Mouse (Mus musculus): ENCODE results near the gene Armc9. TPM values are rescaled to one million over a fixed set of nuclear protein-coding genes. Genes with fewer than 3 reads are reported as not detected.

The Armc9 gene
- total RNA-seq, 4 experiments from 2014 or later: 2.4 to 3.5 (median 2.9) TPM

DNA sequence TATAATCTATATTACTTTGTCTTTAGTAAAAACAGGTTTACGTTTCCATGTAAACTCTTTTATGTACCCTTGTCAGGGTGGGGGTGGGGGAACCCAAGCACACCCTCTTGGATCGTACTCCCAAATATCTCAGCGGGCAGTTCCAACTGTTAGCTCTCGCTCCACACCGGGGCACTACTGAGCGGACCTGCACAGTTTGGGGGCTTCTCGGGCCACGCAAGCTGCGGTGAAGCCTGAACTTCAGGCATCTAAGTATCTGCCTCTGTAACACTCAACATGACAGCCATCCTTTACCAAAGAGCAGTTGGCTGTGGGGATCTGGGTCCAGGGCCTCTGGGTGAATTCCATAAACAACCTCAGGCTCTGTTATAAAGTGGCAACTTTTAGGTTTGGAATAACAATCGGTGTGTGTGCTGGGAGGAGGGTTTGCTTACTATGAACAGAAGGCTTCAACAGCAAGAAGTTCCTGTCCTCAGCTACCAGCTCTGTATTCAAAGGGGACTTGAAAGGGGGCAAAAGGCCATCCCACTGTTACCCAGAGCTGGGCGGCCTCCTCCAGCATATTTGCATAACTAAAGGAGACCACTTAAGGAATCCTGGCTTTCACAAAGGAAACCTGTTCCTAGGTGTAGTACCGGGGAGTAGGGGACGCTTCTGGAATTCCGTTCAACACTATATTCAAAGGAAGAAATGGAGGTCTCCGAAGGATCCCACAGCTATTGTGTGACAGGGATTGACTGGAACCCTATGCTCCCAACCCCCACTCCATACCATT is 156.1 kb downstream of the Armc9 start:
- DNase-seq (ENCODE audit: low spot score): no peak

DNA sequence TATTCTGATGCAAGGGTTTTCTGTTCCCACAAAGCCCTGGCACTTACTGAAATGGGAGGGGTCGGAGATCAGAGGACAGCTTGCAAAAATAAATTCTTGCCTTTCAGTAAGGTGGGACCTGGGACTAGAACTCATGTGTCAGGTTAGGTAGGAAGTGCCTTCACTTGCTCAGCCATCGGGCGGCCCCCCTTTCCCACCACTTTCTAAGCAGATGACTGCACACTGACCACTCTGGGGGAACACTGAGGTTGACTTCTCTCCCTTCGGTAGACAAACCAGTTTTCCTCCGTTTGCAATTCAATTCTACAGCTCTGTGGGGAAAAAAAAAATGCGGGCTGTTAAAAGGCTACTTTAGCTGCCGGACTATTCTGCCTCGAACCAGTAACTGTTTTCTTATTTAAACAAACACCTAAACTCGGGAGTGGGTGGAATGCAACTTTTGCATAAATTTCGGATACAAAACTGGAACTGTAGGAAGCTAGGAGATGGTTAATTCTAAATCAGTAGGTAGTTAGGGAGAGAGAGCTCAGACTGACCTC is 157.0 kb downstream of the Armc9 start:
- no peak for DNase-seq (ENCODE audit: low spot score)

DNA sequence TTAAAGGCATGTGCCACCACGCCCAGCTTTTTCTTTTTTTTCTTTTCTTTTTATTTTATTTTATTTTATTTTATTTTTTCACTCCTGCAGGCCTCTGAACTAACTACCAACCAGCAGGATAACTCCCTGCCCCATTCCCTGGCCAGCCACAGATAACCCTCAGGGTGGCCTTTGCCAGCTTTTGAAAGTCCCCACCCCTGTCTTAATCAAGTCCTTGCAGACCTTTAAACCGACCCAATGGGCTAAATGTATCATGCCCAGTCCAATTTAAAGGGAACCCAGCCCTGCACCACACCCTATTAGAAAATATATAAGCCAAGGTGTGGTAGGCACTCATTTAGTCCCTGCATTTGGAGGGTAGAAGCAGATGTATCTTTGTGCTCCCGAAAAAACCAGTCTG is 157.7 kb downstream of the Armc9 start:
- no peak for DNase-seq (ENCODE audit: low spot score)

DNA sequence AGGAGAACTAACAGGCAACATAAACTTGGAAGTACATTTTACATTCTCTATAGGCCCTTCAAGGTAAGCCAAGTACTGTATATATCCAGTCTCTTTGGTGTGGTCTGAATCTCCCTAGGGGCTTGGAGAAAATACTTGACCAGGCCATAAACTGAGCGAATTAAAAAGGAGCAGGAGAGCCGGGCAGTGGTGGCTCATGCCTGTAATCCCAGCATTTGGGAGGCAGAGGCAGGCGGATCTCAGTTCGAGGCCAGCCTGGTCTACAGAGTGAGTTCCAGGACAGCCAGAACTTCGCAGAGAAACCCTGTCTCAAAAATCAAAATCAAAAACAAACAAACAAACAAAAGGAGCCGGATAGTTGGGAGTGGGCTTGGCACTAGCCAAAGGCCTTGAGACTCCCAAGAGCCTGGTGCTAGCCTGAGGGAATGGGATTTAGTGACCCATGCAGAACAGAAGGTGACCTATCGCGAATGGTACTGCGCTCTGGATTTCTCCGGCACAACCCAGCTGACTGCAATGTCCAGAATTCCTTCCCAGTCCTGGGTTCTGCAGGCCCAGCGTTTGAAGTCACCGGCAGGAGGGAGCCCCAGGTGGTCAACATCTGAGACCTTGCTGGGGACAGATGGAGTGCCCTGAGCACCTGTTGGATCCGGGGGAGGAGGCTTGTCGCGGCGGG is 158.7 kb downstream of the Armc9 start:
- DNase-seq (ENCODE audit: low spot score): no peak

DNA sequence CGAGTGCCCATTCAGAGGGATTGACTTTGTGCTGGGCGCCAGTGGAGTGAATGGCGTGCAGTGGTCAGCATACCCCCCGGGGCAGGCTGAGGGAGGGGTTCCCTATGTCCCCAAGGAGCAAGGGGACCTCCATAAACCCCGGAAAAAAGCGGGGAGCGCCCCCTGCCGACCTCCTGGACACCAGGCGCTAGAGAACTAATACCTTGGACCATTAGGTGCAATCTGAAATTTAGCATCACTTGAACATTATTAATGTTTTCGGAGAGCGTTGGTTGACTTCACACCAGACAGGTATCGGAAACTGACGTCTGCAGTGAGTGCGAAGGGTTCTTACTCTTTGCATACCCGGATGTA is 159.2 kb downstream of the Armc9 start:
- no peak for DNase-seq (ENCODE audit: low spot score)

DNA sequence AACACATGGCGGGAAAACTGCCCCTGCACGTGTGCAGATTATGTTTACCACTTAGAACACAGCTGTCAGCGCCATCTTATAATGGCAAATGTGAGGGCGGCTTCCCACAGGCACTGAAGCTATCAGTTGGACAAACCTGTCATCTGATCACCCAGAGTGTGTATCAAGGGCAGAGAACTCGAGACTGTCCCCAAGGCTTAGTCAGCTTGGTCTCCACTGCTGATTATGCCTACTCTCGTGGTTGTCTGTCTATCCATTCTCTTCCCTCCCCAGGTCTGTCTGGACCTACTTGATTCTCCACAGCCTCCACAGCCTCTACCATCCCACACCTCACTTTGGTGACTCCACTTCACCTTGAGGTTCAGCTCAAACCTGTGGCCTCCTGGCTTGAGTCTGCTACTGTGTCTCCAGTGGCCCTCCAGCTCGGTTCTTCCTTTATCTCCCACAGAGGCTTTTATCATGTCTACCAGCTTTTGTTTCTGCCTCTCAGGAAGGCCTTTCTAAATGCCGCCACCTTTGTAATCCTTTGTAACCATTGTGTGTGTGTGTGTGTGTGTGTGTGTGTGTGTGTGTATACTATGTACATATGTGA is 166.3 kb downstream of the Armc9 start:
- DNase-seq (ENCODE audit: low spot score): no peak

Other genes starting within 250 kb of the Armc9 start
- gene 4933407L21Rik, start 226.3 kb upstream of the Armc9 start, total RNA-seq (2022): not detected
- gene Gpr55, start 193.8 kb upstream of the Armc9 start, total RNA-seq (2022): under 1 TPM in 1 of 4 experiments, not detected in 3; 0.09 TPM
- gene Spata3, start 138.0 kb upstream of the Armc9 start, total RNA-seq (2022): not detected
- gene 2810459M11Rik, start 108.9 kb upstream of the Armc9 start, total RNA-seq (2022): not detected
- gene Psmd1, start 90.4 kb upstream of the Armc9 start, total RNA-seq (2022): 100 to 1,000 TPM in 3 of 4 experiments, 10 to 100 TPM in 1; 95.7 to 115 (median 109) TPM
- gene Htr2b, start 42.8 kb upstream of the Armc9 start, total RNA-seq (2022): under 1 TPM; 0.27 to 0.78 (median 0.52) TPM
- gene Gm21972, start 21.1 kb upstream of the Armc9 start, total RNA-seq (2022): 1 to 10 TPM in 3 of 4 experiments, under 1 TPM in 1; 0.76 to 2.9 (median 1.4) TPM
- gene B3gnt7, start 148.1 kb downstream of the Armc9 start, total RNA-seq (2022): under 1 TPM; 0.38 to 0.81 (median 0.51) TPM
- gene Ncl, start 204.6 kb downstream of the Armc9 start, total RNA-seq (2022): 100 to 1,000 TPM; 111 to 154 (median 130) TPM

Data from heart, adult 8-10 months (tissue).